Mouse (Mus musculus) forebrain, embryonic 14.5 days (tissue): ENCODE measurements around the gene Galntl5. TPM values are rescaled to one million over a fixed set of nuclear protein-coding genes. Genes with fewer than 3 reads are reported as not detected.
"Not testable (repeated sequence)": the region's sequence is repeated elsewhere in the genome, so short reads cannot be mapped to it uniquely, and the experiment has no call there.

ENCODE experiments used
- ATAC-seq: fragments of 200-750 bp; cut with Nextera tagmentation; 2 replicates; pipeline ENCODE4 v1.8.0; 2017; ENCODE audit warnings: mild to moderate bottlenecking, moderate library complexity
- DNase-seq: peaks from one replicate; pipeline ENCODE4 v3.0.0-alpha.2; 2015; ENCODE audit warnings: low spot score
- H3K27ac ChIP-seq: fragments of 300-500 bp; sonication (generic); 2 replicates; pipeline ENCODE4 v1.5.1; 2014; ENCODE audit warnings: low read depth, mild to moderate bottlenecking, control low read depth, low read length, moderate library complexity
- H3K27me3 ChIP-seq: fragments of 300-500 bp; sonication (generic); replicated peaks from 2 replicates; pipeline ENCODE4 v1.6.1; 2014; ENCODE audit warnings: low read length, control low read depth, mixed read lengths; ENCODE audit not compliant: control insufficient read depth, insufficient read depth
- H3K36me3 ChIP-seq: fragments of 300-500 bp; sonication (generic); 2 replicates; pipeline ENCODE4 v1.6.1; 2014; ENCODE audit warnings: low read length, control low read depth; ENCODE audit not compliant: control insufficient read depth, insufficient read depth
- H3K4me1 ChIP-seq: fragments of 300-500 bp; sonication (generic); 2 replicates; pipeline ENCODE4 v1.6.1; 2014; ENCODE audit warnings: antibody characterized with exemption, low read length, control low read depth; ENCODE audit not compliant: control insufficient read depth, insufficient read depth
- H3K4me2 ChIP-seq: fragments of 300-500 bp; sonication (generic); 2 replicates; pipeline ENCODE4 v1.6.1; 2014; ENCODE audit warnings: mild to moderate bottlenecking, control low read depth, low read length
- H3K4me3 ChIP-seq: fragments of 300-500 bp; sonication (generic); 2 replicates; pipeline ENCODE4 v1.5.1; 2014; ENCODE audit warnings: low read depth, low read length, control low read depth
- H3K9ac ChIP-seq: fragments of 300-500 bp; sonication (generic); 2 replicates; pipeline ENCODE4 v1.6.1; 2014; ENCODE audit warnings: mild to moderate bottlenecking, low read length, control low read depth, moderate library complexity
- H3K9me3 ChIP-seq: fragments of 300-500 bp; sonication (generic); replicated peaks from 2 replicates; pipeline ENCODE4 v1.6.1; 2016; ENCODE audit warnings: low read length, control low read depth, mixed read lengths; ENCODE audit not compliant: control insufficient read depth
- WGBS: fragments of 180-500 bp; shearing (Covaris S2); extraction: QIAGEN DNeasy Blood & Tissue Kit; methylation state at CpG from one replicate; pipeline ENCODE4 v1.1.7; 2014; 5-methylcytosine and 5-hydroxymethylcytosine counted together
- polyA plus RNA-seq: library from polyadenylated mRNA; unstranded; fragments of >200 nt; fragmentation: Nextera tagmentation; extraction: Ambion mirVana; gene quantifications from 2 replicates; pipeline ENCODE4 v1.2.1, GENCODE M21; 2014

Galntl5 gene
- polyA plus RNA-seq, 1 experiment from 2014 or later: not detected

DNA sequence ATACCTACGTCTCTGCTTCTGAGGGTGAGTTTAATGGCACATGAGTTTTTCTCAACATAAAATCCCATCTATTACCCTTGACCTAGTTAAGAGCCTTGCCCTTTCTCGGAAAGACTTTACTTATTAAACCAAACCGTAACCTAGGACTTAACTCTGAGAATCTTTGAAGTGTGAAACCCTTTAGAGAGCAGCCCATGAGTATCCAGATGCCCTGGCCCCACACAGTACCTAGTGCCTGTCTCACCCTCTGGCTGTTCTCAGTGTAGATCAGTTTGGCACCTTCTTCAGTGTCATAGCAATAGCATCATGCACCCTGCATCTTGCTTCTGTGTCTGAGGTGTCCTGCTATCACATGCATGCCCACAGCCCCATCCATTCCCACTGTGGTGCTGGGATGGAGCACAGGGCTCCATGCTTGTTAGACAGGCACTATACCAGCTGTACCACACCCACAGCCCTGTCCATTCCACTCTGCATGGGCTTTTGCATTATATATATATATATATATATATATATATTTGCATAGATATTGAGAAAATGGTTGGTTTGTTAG is 1.2 kb upstream of the Galntl5 start:
- Histone ChIP-seq H3K36me3 (no peaks in the 10 kb centered on the region), H3K9me3 (no peaks in the 10 kb centered on the region), H3K9ac (no peak overlapping the region), H3K4me1 (no peaks in the 10 kb centered on the region), H3K27me3 (no peaks in the 10 kb centered on the region), H3K4me3 (no peak overlapping the region), H3K4me2 (no peak overlapping the region), H3K27ac (no peak overlapping the region)
- ATAC-seq (no peak), DNase-seq (no peak)
- 85% methylated on average over 3 of the region's 3 CpGs for WGBS

DNA sequence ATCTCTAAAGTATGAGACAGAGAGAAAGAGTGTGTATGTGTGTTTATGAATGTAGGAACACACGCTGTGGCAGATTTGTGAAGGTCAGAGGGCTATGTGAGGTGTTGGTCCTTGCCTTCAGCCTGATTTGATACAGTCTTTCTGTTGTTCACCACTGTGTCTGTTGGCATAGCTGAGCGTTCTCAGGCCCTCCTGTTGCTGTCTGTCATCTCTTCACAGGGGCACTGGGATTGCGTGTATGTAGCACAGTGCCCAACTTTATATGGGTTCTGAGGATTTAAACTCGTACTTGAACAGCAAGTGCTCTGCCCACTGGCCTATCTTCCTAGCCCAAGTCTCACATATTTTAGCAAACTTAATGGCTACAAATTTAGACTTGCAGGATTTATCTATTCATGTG is 2.3 kb downstream of the Galntl5 start:
- ATAC-seq (no peak), DNase-seq (no peak)
- WGBS: 89% methylated on average over 4 of the region's 4 CpGs
- Histone ChIP-seq H3K9ac (no peak overlapping the region), H3K36me3 (no peaks in the 10 kb centered on the region), H3K27me3 (no peaks in the 10 kb centered on the region), H3K4me1 (no peaks in the 10 kb centered on the region), H3K4me3 (no peak overlapping the region), H3K9me3 (no peaks in the 10 kb centered on the region), H3K27ac (no peak overlapping the region), H3K4me2 (no peak overlapping the region)

DNA sequence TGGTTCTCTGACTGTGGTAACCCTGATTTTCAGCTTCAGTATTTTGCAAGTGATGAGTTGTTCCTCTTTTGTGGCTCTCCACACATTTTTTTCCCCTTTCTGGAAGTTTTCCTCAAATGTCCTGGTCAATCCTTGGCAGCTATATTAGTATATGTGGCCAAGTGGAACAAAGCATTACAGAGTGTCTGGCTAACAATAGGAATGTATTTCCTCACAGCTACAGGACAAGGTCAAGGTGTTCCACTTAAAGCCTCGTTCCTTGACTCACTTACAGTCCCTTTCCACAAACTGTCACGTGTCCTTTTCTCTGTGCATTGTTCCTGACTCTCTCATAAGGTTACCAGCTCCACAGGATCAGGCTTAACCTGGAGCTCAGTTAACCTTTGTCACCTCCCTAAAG is 3.3 kb downstream of the Galntl5 start:
- WGBS: 50% methylated on average over 2 of the region's 2 CpGs
- no peak overlapping the region for H3K4me2 ChIP-seq
- DNase-seq: no peak
- no peaks in the 10 kb centered on the region for H3K36me3 ChIP-seq
- no peaks in the 10 kb centered on the region for H3K27me3 ChIP-seq
- H3K27ac ChIP-seq: no peak overlapping the region
- ATAC-seq: no peak
- no peak overlapping the region for H3K9ac ChIP-seq
- no peaks in the 10 kb centered on the region for H3K4me1 ChIP-seq
- H3K4me3 ChIP-seq: no peak overlapping the region
- no peaks in the 10 kb centered on the region for H3K9me3 ChIP-seq

DNA sequence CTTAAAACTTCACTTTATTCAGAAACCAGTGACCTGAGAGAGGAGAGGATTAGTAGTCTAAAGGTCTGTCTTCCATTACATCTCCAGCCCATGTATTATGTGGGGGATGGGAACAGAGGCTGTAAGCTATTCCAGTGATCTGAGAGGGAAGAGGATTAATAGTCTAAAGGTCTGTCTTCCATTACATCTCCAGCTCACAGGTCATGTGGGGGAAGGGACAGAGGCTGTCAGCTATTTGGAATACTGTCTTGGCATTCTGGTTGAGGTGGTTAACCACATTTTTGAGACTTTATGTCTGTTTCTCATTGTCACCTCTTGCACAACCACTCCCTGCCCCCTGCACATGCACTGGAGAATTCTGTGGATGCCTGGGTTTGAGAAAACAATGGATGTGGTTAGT is 6.5 kb downstream of the Galntl5 start:
- Histone ChIP-seq H3K27ac (no peak overlapping the region), H3K27me3 (no peaks in the 10 kb centered on the region), H3K9me3 (no peaks in the 10 kb centered on the region), H3K9ac (no peak overlapping the region), H3K4me2 (no peak overlapping the region), H3K4me3 (no peak overlapping the region), H3K4me1 (no peaks in the 10 kb centered on the region), H3K36me3 (no peaks in the 10 kb centered on the region)
- DNase-seq (no peak), ATAC-seq (no peak)

DNA sequence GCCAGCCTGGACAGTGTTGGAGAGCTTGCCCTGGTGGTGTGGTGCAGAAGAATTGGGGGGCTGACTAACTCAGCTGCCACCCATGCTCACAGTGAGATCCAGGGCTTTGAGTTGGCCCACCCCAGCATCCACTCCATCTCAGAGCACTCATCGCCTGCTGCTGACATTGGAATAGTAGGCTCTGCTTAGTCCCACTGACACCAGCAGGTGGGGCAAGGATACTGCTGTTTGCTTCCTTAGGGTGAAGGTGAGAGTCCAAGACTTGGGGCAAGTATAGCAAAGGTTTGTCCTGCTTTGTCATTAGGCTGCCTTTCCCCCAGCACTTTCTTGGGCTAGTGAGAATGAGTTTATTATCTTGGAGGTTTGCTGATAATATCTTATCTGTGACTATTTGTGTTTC is 7.5 kb downstream of the Galntl5 start:
- H3K36me3 ChIP-seq: no peaks in the 10 kb centered on the region
- no peaks in the 10 kb centered on the region for H3K9me3 ChIP-seq
- no peak overlapping the region for H3K4me3 ChIP-seq
- no peaks in the 10 kb centered on the region for H3K4me1 ChIP-seq
- 41% methylated on average over 1 of the region's 1 CpGs for WGBS
- H3K9ac ChIP-seq: no peak overlapping the region
- DNase-seq: no peak
- H3K4me2 ChIP-seq: no peak overlapping the region
- H3K27ac ChIP-seq: no peak overlapping the region
- no peaks in the 10 kb centered on the region for H3K27me3 ChIP-seq
- no peak for ATAC-seq

DNA sequence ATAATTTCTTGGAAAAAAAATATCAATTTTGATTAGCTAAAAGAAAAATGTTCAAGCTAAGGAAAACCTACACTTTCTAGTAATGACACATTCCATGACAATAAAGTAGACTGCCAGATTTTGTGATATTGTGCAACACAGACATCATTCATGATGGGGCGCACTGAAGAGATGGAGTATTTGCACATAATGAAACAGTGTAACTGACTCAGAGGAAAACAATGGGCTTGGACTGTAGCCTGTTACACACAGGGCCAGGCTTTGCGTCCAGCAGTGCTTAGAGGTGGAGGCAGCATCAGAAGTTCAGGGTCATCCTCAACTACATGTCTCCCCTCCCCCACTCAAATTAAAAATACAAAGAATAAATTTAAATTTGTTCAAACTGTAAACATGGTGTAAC is 9.3 kb downstream of the Galntl5 start:
- Histone ChIP-seq H3K4me3 (no peak overlapping the region), H3K4me1 (no peaks in the 10 kb centered on the region), H3K27ac (no peak overlapping the region), H3K4me2 (no peak overlapping the region), H3K27me3 (no peaks in the 10 kb centered on the region), H3K36me3 (no peaks in the 10 kb centered on the region), H3K9me3 (no peaks in the 10 kb centered on the region), H3K9ac (no peak overlapping the region)
- ATAC-seq: no peak
- DNase-seq: no peak
- WGBS: 80% methylated on average over 2 of the region's 2 CpGs

DNA sequence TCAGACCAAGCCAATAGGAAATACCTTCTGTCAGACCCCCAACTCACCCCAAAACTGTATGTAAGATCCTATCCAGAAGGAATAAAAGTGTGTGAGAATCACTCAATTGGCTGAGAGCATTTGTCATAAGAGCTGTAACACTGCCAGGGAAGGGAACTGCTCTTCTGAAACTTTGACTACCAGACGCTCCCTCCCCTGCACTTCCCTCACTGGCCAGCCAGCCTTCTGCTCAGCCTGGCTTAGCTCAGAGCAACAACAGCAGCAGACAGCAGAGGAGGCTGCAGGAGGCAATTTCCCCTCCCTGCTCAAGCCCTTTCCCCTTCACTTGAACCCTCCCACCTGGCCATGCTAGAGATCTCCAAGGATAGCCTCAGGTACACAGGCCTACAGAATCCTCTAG is 30.6 kb downstream of the Galntl5 start:
- Histone ChIP-seq H3K9me3 (no peaks in the 10 kb centered on the region), H3K27ac (no peak overlapping the region), H3K4me3 (no peak overlapping the region), H3K4me1 (no peaks in the 10 kb centered on the region), H3K36me3 (no peaks in the 10 kb centered on the region), H3K27me3 (no peaks in the 10 kb centered on the region), H3K9ac (no peak overlapping the region), H3K4me2 (no peak overlapping the region)
- DNase-seq (no peak), ATAC-seq (no peak)
- 71% methylated on average over 1 of the region's 1 CpGs for WGBS

DNA sequence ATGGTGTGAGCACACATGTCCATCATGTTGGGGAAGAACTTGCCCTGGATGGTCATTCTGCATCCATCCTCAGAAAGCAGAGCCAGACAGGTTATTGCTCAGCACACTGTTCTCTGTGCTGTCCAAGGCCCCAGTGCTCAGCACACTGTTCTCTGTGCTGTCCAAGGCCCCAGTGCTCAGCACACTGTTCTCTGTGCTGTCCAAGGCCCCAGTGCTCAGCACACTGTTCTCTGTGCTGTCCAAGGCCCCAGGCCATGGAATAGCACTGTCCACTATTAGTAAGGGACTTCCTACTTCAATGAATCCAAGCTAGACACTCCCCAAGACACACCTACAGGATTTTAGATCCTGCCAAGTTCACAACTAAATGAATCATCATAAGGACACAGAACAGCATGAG is 32.0 kb downstream of the Galntl5 start:
- H3K9me3 ChIP-seq, H3K9ac ChIP-seq, H3K36me3 ChIP-seq, H3K4me1 ChIP-seq, DNase-seq, H3K27me3 ChIP-seq, H3K4me3 ChIP-seq, H3K27ac ChIP-seq, ATAC-seq, H3K4me2 ChIP-seq: not testable (repeated sequence)

DNA sequence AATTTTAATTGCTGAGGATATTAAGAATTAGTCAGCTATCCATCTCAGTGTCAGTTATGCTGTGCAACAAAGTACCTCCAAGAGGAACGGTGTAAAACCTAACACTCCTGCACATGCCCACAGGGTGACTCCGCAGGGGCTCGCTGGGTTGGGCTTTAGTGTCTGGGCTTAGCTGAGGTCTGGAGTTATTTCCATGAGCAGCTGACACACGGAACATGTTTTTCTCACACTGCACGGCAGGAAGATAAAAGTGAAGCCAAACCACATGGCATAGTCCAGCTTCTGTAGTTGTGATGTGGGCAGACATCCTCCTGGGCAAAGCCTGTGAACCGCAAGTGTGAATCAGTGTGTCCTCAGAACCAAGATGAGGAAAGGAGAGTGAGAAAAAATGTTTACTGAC is 33.7 kb downstream of the Galntl5 start:
- no peak for DNase-seq
- ATAC-seq: no peak
- no peak overlapping the region for H3K27ac ChIP-seq
- no peaks in the 10 kb centered on the region for H3K4me1 ChIP-seq
- H3K4me3 ChIP-seq: no peak overlapping the region
- no peak overlapping the region for H3K9ac ChIP-seq
- no peaks in the 10 kb centered on the region for H3K27me3 ChIP-seq
- no peak overlapping the region for H3K4me2 ChIP-seq
- no peaks in the 10 kb centered on the region for H3K9me3 ChIP-seq
- no peaks in the 10 kb centered on the region for H3K36me3 ChIP-seq
- 89% methylated on average over 6 of the region's 6 CpGs for WGBS
